Mouse (Mus musculus) retina, embryonic 14.5 days (tissue): ENCODE results near the gene Vmn2r87.
A peak's percentile ranks its signal among the peaks of the same experiment; 100 is the strongest.
"Not testable (repeated sequence)": the region's sequence is repeated elsewhere in the genome, so short reads cannot be mapped to it uniquely, and the experiment has no call there.

ENCODE experiments used
- DNase-seq: peaks from one replicate; pipeline ENCODE4 v3.0.0-alpha.2; 2015; ENCODE audit warnings: low spot score

Gene Vmn2r87

DNA sequence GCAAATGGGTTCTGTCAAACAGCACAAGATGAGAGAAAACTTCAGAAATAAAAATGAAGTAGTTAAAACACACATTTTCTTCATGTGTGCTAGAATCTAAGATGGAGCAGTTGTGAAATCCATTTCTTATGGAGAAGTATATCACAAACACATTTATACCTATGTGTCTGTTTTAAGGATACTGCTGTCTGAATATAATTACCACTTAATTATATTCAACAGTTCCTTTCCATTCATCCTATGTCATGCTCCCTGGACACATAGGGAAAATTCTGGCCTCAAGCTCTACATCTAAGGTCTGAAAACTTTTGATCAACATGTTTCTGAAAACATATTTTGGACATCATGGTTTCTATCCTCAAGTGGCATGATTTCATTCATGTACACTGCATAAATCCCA, at the start of gene Vmn2r87:
TSS of gene Vmn2r87 (minus strand) at position 101 of the 400 bp plus-strand sequence.
- no peak for DNase-seq

DNA sequence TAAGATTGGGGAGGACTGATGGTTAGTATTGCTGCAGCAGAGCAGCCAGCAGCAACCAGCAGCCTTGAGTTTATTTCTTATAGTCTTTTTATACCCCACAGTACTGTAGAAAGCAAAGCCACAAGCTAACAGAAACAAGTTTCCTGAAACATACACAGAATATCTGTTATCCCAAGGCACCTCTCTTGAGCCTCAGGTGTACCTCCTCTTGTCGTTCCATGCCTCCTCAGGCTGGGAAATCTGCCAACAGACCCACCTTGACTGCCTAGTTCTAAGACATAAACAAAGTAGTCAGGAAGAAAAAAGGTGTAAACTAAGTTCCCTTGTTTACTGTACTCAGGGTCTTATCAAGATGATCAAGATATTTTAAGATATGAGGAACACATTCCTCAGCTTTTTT, 47.1 kb upstream of the Vmn2r87 start:
- not testable (repeated sequence) for DNase-seq

DNA sequence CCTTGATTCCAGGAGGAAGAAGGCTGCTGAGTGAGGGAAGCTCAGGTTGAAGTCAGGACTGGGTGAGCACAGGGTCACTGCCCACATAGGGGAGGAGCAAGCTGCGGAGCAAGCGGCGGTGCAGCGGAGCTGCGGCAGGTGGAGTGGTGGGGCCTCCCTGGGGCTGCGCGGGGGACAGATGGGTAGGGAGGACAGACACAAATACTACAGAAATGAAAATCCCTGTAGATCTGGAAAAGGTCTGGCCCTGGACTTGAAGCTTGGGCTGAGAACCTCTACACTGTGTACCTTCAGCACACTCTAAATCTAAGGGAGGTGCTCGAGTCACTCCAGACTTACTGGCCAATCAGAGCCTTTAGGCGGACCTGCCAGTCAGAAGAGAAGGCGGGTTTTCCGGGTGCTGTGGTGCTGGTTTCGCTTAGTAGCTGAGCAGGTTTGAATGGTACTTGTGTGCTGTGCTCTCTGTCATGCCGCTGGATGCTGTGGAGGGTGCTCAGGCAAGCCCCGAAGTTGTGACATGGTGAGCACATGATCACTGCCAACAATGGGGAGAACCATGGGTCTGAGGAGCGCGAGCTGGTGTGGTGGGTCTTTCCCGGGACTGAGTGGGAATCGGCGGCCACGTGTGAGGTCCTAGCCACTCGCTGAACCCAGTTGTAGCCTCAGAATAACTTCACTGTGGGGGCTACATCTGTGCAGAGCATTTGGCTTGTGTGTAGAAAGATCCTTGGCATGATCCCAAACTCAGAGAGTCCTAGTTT, 44.9 kb upstream of the Vmn2r87 start:
- DNase-seq, result peak; percentile 78

DNA sequence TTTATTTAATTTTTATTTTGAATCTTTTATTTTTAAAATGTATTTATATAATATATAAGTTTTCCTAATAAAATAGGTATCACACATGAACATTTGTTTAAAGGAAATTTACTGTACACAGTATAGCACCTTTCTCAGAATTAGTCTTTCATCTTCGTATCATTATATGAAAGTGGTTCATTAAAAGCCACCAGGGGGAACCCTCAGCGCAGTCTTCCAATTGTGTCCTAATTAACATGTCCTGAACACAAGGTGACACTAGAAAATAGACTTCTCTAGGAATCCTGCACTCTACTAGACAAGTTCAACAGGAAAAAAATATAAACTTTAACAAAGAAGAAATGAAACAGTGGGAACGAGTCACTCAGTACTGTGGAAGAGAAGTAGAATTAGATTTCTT, 38.9 kb upstream of the Vmn2r87 start:
- DNase-seq, result peak; percentile 18

DNA sequence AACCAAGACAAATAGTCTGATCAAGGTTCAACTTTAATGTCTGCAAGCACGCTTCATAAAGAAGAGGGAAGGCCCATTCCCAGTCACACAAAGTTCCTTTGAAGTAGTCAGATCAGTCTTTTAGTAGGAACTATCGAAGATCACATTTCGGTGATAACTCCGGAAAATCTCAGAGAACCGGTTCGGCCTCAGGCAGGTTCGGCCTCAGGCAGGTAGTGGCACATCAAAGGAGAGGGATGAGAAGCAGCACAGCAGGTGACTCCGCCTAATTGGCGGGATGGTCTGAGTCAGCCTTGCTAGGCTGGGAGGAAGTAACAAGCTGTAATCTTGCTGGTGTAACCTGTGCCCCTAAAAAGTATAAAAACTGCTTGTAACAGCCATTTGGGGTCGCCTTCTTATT, 30.7 kb upstream of the Vmn2r87 start:
- DNase-seq, result no peak

DNA sequence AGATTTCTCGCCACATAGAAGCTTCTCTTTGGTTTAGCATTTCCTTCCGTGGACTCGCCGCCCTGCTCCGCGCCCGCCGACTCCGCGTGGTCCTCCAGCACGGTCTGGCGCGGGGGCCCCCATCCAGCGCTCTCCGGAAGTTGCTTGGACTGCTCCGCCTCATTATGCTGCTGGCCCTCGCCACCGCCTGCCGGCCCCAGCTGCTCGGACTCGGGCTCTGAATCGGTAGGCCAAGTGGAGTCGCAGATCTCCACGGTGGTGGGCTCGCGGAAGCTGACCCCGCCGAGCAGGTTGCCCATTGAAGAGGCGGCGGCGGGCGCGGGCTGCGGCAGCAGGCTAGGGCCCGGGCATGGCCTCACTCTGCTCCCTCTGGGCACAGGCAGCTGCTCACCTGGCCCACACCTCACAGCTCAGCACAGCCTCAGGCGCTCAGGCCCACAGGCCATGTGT, 26.9 kb downstream of the Vmn2r87 start:
- peak; percentile 71 for DNase-seq

DNA sequence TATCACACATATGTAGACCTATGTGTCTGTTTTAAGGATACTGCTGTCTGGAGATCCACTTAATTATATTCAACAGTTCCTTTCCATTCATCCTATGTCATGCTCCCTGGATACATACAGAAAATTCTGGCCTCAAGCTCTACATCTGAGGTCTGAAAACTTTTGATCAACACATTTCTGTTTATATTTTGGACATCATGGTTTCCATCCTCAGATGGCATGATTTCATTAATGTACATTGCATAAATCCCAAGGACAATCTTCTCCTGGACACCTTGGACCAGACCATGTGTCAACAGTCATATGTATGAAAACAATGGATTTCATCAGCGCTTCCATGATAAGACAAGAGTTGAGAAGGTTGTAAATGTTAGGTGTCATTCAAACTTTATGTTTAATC, 41.2 kb downstream of the Vmn2r87 start, which contains the start of gene Vmn2r86:
TSS of gene Vmn2r86 (minus strand) at position 101 of the 400 bp plus-strand sequence.
- not testable (repeated sequence) for DNase-seq

DNA sequence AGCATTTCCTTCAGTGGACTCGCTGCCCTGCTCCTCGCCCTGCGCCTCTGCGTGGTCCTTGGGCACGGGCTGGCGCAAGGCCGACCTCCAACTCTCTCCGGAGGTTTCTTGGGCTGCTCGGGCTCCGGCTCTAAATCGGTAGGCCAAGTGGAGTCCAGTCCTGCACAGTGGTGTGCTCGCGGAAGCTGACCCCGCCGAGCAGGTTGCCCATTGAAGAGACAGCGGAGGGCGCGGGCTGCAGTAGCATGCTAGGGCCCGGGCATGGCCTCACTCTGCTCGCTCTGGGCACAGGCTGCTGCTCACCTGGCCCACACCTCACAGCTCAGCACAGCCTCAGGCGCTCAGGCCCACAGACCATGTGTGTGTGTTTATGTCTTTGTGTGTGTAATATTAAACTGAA, 52.4 kb downstream of the Vmn2r87 start:
- no peak for DNase-seq

DNA sequence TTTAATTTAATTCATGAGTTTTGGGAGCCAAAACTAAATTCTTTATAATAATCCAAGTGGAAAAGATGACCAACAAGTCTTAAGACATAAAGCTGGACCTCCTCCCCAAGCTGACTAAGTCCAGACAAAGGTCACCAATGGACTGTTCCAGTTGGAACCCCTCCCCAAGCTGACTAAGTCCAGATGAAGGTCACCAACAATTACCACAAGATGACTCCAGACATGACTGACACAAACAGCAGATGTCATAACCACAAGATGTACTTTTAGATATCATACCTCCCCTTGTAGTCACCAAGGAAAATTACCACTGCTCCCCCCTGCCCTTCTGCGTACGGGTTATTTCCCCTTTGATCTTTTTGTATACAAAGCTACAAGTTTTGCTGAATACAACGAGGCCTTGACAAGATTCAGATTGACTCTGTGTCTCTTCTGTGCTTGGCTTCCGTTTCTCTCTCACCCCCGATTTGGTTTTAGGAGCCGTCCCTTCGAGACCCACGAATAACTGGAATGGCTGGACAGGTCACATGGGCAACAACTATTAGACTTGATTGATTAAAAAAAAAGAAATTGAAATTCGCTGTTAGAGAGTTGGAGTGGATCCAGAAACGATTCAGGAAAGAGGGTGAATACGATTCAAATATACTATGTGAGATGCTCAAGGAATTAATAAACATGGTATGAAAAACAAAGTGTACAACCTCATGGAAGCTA, 62.9 kb downstream of the Vmn2r87 start:
- DNase-seq, result not testable (repeated sequence)

DNA sequence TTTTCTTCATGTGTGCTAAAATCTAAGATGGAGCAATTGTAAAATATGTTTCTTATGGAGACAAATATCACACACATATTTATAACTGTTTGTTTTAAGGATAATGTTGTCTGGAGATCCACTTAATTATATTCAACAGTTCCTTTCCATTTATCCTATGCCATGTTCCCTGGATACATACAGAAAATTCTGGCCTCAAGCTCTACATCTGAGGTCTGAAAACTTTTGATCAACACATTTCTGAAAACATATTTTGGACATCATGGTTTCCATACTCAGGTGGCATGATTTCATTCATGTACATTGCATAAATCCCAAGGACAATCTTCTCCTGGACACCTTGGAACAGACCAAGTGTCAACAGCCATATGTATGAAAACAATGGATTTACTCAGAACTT, 67.6 kb downstream of the Vmn2r87 start, which contains the start of gene Vmn2r85:
TSS of gene Vmn2r85 (minus strand) at position 101 of the 400 bp plus-strand sequence.
- DNase-seq, result not testable (repeated sequence)

DNA sequence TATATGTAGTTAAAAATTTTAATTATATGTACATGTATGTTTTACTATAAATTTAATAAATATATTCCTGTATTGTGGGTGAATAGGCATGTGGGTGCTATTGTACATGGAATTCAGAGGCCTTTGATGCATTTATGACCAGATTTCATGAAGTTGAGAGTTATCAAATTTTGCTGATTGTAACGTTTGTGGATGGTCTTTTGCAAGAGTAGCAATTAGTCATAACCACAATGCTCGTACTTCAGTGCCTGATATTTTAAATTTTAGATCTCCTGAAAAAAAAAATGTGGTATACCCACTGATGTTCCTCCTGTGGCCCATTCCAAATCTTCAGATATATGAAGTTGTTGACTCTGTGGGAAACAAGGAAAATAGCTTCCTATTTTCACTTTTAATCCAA, 74.8 kb downstream of the Vmn2r87 start:
- not testable (repeated sequence) for DNase-seq
